Mouse (Mus musculus) heart, embryonic 16.5 days (tissue): Measurements from ENCODE around the gene Rmdn2. TPM values are rescaled to one million over a fixed set of nuclear protein-coding genes. Genes with fewer than 3 reads are reported as not detected.
A peak's percentile ranks its signal among the peaks of the same experiment; 100 is the strongest.

Source experiments
- ATAC-seq: fragments of 200-750 bp; cut with Nextera tagmentation; replicated peaks from 2 replicates; pipeline ENCODE4 v1.8.0; 2017; ENCODE audit warnings: moderate number of reproducible peaks; ENCODE audit not compliant: insufficient read depth, low FRiP score; ENCODE audit errors: extremely low read depth
- H3K27ac ChIP-seq: fragments of 300-500 bp; sonication (generic); 2 replicates; pipeline ENCODE4 v1.5.1; 2014; ENCODE audit warnings: mild to moderate bottlenecking, low read length, control low read depth, moderate library complexity
- H3K27me3 ChIP-seq: fragments of 300-500 bp; sonication (generic); 2 replicates; pipeline ENCODE4 v1.6.1; 2014; ENCODE audit warnings: low read length, mixed read lengths; ENCODE audit not compliant: control insufficient read depth, insufficient read depth
- H3K36me3 ChIP-seq: fragments of 300-500 bp; sonication (generic); 2 replicates; pipeline ENCODE4 v1.6.1; 2014; ENCODE audit not compliant: control insufficient read depth, insufficient read depth
- H3K4me1 ChIP-seq: fragments of 300-500 bp; sonication (generic); 2 replicates; pipeline ENCODE4 v1.6.1; 2014; ENCODE audit warnings: low read length, mixed read lengths; ENCODE audit not compliant: control insufficient read depth, insufficient read depth
- H3K4me2 ChIP-seq: fragments of 300-500 bp; sonication (generic); 2 replicates; pipeline ENCODE4 v1.6.1; 2014; ENCODE audit warnings: low read depth, mild to moderate bottlenecking, control low read depth, low read length
- H3K4me3 ChIP-seq: fragments of 300-500 bp; sonication (generic); 2 replicates; pipeline ENCODE4 v1.5.1; 2014; ENCODE audit warnings: mild to moderate bottlenecking, control low read depth, low read length
- H3K9ac ChIP-seq: fragments of 300-500 bp; sonication (generic); 2 replicates; pipeline ENCODE4 v1.6.1; 2014; ENCODE audit warnings: low read length, control low read depth
- H3K9me3 ChIP-seq: fragments of 300-500 bp; sonication (generic); replicated peaks from 2 replicates; pipeline ENCODE4 v1.6.1; 2016; ENCODE audit warnings: low read length; ENCODE audit not compliant: control insufficient read depth
- WGBS: fragments of 180-500 bp; shearing (Covaris S2); extraction: QIAGEN DNeasy Blood & Tissue Kit; methylation state at CpG from one replicate; pipeline ENCODE4 v1.1.7; 2014; 5-methylcytosine and 5-hydroxymethylcytosine counted together
- polyA plus RNA-seq: library from polyadenylated mRNA; unstranded; fragments of >200 nt; fragmentation: Nextera tagmentation; extraction: Ambion mirVana; gene quantifications from 2 replicates; pipeline ENCODE4 v1.2.1, GENCODE M21; 2015

Gene Rmdn2
- 11.7 and 12.5 TPM in 2 replicates for polyA plus RNA-seq

DNA sequence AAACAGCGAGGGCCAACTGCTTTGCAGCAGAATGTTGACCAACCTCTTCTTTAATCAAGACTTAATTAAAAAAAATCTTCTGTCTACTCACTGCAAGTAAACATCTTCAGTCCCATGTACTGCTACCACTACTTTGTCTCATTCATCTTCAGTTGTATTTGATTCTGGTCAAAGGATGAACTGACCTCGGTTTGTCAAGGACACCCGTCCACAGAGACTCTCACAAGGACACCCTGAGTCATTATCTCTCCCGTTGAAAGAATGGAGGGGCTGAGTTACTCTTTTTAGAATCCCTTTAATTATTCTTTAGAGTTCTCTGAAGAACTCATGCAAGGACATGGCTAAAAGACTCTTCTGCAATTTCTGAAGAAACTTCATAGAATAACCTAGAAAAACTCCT, at the start of gene Rmdn2:
TSS of gene Rmdn2 (plus strand) at position 319 of the 400 bp plus-strand sequence.
- Histone ChIP-seq H3K4me1 (peaks cover 3% of the 10 kb centered on the region), H3K9me3 (no peaks in the 10 kb centered on the region), H3K9ac (no peak within 1 kb of the TSS), H3K27ac (no peak within 1 kb of the TSS), H3K36me3 (no peaks in the 10 kb centered on the region), H3K4me3 (no peak within 1 kb of the TSS), H3K27me3 (no peaks in the 10 kb centered on the region), H3K4me2 (no peak within 1 kb of the TSS)
- ATAC-seq, result no peak
- 63% methylated on average over 4 of the region's 4 CpGs for WGBS

- Histone ChIP-seq H3K27ac (peak overlapping the region; percentile 37; the same call in 1 of the 2 replicates), H3K4me1 (peaks cover 14% of the 10 kb centered on the region), H3K9me3 (peaks cover 17% of the 10 kb centered on the region), H3K4me3 (no peak overlapping the region), H3K36me3 (no peaks in the 10 kb centered on the region), H3K27me3 (no peaks in the 10 kb centered on the region), H3K9ac (no peak overlapping the region), H3K4me2 (peak overlapping the region; percentile 28; the same call in 1 of the 2 replicates)
- 48% methylated on average over 7 of the region's 7 CpGs for WGBS
- 0 out of 2 replicates have a peak, but pooled peaks have one; percentile 32 for ATAC-seq
These were observed 48.5 kb upstream of the Rmdn2 start for GRCm38 (mm10) chr17:79563067-79563620.

- H3K4me3 ChIP-seq, result no peak overlapping the region
- no peak for ATAC-seq
- H3K36me3 ChIP-seq, result no peaks in the 10 kb centered on the region
- no peaks in the 10 kb centered on the region for H3K27me3 ChIP-seq
- H3K9me3 ChIP-seq, result peaks cover 17% of the 10 kb centered on the region
- no peak overlapping the region for H3K4me2 ChIP-seq
- peak overlapping the region; percentile 53; the same call in 1 of the 2 replicates for H3K27ac ChIP-seq
- H3K9ac ChIP-seq, result no peak overlapping the region
- peaks cover 14% of the 10 kb centered on the region for H3K4me1 ChIP-seq
- 61% methylated on average over 2 of the region's 2 CpGs for WGBS
These were observed 47.9 kb upstream of the Rmdn2 start for GRCm38 (mm10) chr17:79563721-79564120.

- Histone ChIP-seq H3K4me2 (no peak overlapping the region), H3K27ac (no peak overlapping the region)
- no peak for ATAC-seq
These were observed 46.3 kb upstream of the Rmdn2 start for GRCm38 (mm10) chr17:79565241-79565961.

GRCm38 (mm10) chr17:79568401-79568800, 43.3 kb upstream of the Rmdn2 start:
- Histone ChIP-seq H3K36me3 (no peaks in the 10 kb centered on the region), H3K9me3 (no peaks in the 10 kb centered on the region), H3K4me3 (no peak overlapping the region), H3K27me3 (no peaks in the 10 kb centered on the region), H3K9ac (no peak overlapping the region), H3K4me1 (peaks cover 7% of the 10 kb centered on the region), H3K4me2 (no peak overlapping the region), H3K27ac (no peak overlapping the region)
- WGBS, result 87% methylated on average over 1 of the region's 1 CpGs
- no peak for ATAC-seq

More at GRCm38 (mm10) chr17:79565241-79565961, 46.3 kb upstream of the Rmdn2 start:
- H3K27me3 ChIP-seq, result no peaks in the 10 kb centered on the region
- no peaks in the 10 kb centered on the region for H3K36me3 ChIP-seq
- peaks cover 14% of the 10 kb centered on the region for H3K4me1 ChIP-seq
- no peak overlapping the region for H3K4me3 ChIP-seq
- peaks cover 5% of the 10 kb centered on the region for H3K9me3 ChIP-seq
- 38% methylated on average over 9 of the region's 9 CpGs for WGBS
- no peak overlapping the region for H3K9ac ChIP-seq

- H3K36me3 ChIP-seq, result no peaks in the 10 kb centered on the region
- WGBS, result 63% methylated on average over 7 of the region's 7 CpGs
- no peak overlapping the region for H3K9ac ChIP-seq
- no peak overlapping the region for H3K4me3 ChIP-seq
- H3K27ac ChIP-seq, result no peak overlapping the region
- no peaks in the 10 kb centered on the region for H3K27me3 ChIP-seq
- no peak overlapping the region for H3K4me2 ChIP-seq
- no peaks in the 10 kb centered on the region; the same call in 1 of the 2 replicates for H3K4me1 ChIP-seq
- no peak for ATAC-seq
- H3K9me3 ChIP-seq, result no peaks in the 10 kb centered on the region
These were observed 33.3 kb upstream of the Rmdn2 start for GRCm38 (mm10) chr17:79578328-79578727.

DNA sequence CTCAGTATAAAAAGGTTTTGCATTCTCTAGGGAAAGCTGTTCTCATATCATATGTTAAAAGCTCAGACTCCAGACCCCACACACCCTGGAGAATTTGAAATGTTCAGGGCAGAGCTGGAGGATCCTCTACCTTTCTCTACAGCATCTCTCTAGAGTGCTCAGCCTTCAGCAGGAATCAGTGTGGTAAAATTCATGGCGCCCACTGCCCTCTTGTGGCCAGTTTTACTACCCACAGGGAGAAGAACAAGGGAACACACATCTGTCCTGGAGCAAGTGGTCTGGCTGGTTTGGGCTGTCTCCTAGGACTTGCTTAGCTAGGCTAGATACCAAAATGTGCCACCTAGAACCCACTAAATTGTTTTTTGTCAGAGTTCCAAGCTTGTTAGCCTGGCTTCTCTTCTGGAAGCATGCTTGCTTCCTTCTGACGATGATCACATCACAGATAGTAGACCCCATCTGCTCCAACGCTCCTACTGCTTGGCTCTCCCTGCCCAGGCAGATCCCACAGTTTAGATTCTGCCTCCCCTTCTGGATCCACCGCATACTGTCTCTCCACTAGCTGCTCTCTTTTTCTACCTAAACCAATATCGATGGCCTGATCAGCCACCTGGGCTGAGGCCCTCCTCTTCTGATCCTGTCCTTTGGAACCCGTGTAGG, 31.3 kb upstream of the Rmdn2 start:
- H3K9ac ChIP-seq, result no peak overlapping the region
- H3K27me3 ChIP-seq, result no peaks in the 10 kb centered on the region
- 62% methylated on average over 6 of the region's 6 CpGs for WGBS
- no peak for ATAC-seq
- no peak overlapping the region for H3K4me2 ChIP-seq
- H3K27ac ChIP-seq, result no peak overlapping the region
- H3K4me3 ChIP-seq, result no peak overlapping the region
- H3K9me3 ChIP-seq, result no peaks in the 10 kb centered on the region
- H3K36me3 ChIP-seq, result no peaks in the 10 kb centered on the region
- no peaks in the 10 kb centered on the region; the same call in 1 of the 2 replicates for H3K4me1 ChIP-seq

DNA sequence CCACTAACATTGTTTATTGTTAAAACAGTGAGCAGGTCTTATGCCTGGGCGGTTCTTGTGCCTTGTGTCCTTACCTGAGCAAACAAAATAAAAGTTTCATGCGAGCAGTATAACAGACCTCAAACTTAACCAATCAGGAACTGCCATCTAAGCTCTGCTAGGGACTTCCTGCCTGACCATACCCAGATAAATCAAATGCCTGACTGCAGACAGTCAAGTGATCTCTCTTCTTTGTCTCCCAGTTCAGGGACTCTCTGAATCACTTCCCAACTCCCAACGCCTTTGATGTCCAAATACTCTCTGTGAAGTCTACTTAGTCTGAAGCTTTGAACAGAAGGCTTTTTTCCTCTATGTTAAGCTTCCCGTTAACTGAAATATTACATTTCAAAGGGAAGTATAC, 28.2 kb upstream of the Rmdn2 start:
- WGBS, result 63% methylated on average over 4 of the region's 4 CpGs
- Histone ChIP-seq H3K27ac (no peak overlapping the region), H3K9ac (no peak overlapping the region), H3K9me3 (no peaks in the 10 kb centered on the region), H3K27me3 (no peaks in the 10 kb centered on the region), H3K4me1 (no peaks in the 10 kb centered on the region), H3K4me3 (no peak overlapping the region), H3K4me2 (no peak overlapping the region), H3K36me3 (no peaks in the 10 kb centered on the region)
- ATAC-seq, result no peak
